Mouse (Mus musculus) heart, postnatal 0 days (tissue): ENCODE data around the gene Clic4. TPM values are rescaled to one million over a fixed set of nuclear protein-coding genes. Genes with fewer than 3 reads are reported as not detected.

Experiments
- ATAC-seq: fragments of 200-750 bp; cut with Nextera tagmentation; 2 replicates; pipeline ENCODE4 v1.8.0; 2017; ENCODE audit warnings: low read depth, moderate number of reproducible peaks, moderate library complexity; ENCODE audit not compliant: insufficient read depth
- DNase-seq: peaks from one replicate; pipeline ENCODE4 v3.0.0-alpha.2; 2016; ENCODE audit warnings: low spot score
- H3K27ac ChIP-seq: fragments of 300-500 bp; sonication (generic); 2 replicates; pipeline ENCODE4 v1.5.1; 2014; ENCODE audit warnings: low read depth, mild to moderate bottlenecking
- H3K27me3 ChIP-seq: fragments of 300-500 bp; sonication (generic); 2 replicates; pipeline ENCODE4 v1.6.1; 2014; ENCODE audit warnings: low read length, mixed read lengths; ENCODE audit not compliant: control insufficient read depth, insufficient read depth
- H3K36me3 ChIP-seq: fragments of 300-500 bp; sonication (generic); replicated peaks from 2 replicates; pipeline ENCODE4 v1.6.1; 2014; ENCODE audit warnings: low read length, mixed read lengths; ENCODE audit not compliant: control insufficient read depth, insufficient read depth
- H3K4me1 ChIP-seq: fragments of 300-500 bp; sonication (generic); 2 replicates; pipeline ENCODE4 v1.6.1; 2014; ENCODE audit warnings: antibody characterized with exemption; ENCODE audit not compliant: control insufficient read depth, insufficient read depth
- H3K4me2 ChIP-seq: fragments of 300-500 bp; sonication (generic); 2 replicates; pipeline ENCODE4 v1.6.1; 2014; ENCODE audit warnings: low read depth, mild to moderate bottlenecking, low read length, moderate library complexity
- H3K4me3 ChIP-seq: fragments of 300-500 bp; sonication (generic); 2 replicates; pipeline ENCODE4 v1.5.1; 2014; ENCODE audit warnings: low read depth, low read length
- H3K9ac ChIP-seq: fragments of 300-500 bp; sonication (generic); replicated peaks from 2 replicates; pipeline ENCODE4 v1.6.1; 2014; ENCODE audit warnings: low read depth, low read length, mixed read lengths
- H3K9me3 ChIP-seq: fragments of 300-500 bp; sonication (generic); replicated peaks from 2 replicates; pipeline ENCODE4 v1.6.1; 2016; ENCODE audit warnings: low read length; ENCODE audit not compliant: control insufficient read depth
- CTCF ChIP-seq: IDR thresholded peaks from 2 replicates; pipeline ENCODE4 v1.5.1; 2016; ENCODE audit warnings: antibody characterized with exemption, control low read depth, low read depth
- EP300 ChIP-seq: IDR thresholded peaks from 2 replicates; pipeline ENCODE4 v1.6.1; 2016; ENCODE audit warnings: antibody characterized with exemption, low read depth
- WGBS: fragments of 180-500 bp; shearing (Covaris S2); extraction: QIAGEN DNeasy Blood & Tissue Kit; methylation state at CpG from one replicate; pipeline ENCODE4 v1.1.7; 2014; 5-methylcytosine and 5-hydroxymethylcytosine counted together
- polyA plus RNA-seq: library from polyadenylated mRNA; unstranded; fragments of >200 nt; fragmentation: Nextera tagmentation; extraction: Ambion mirVana; gene quantifications from 2 replicates; pipeline ENCODE4 v1.2.1, GENCODE M21; 2015
- total RNA-seq: library from RNA; depleted of rRNA; stranded (reverse); fragments of >200 nt; gene quantifications from 2 replicates; pipeline ENCODE4 v1.2.3, GENCODE M21; 2014; ENCODE audit warnings: low replicate concordance

Clic4 gene
- total and polyA plus RNA-seq, 2 experiments from 2014 or later, result 235 to 239 TPM

GRCm38 (mm10) chr4:135254770-135255169 is 17.8 kb downstream of the Clic4 start:
- Histone ChIP-seq H3K9ac (peak overlapping the region; percentile 52), H3K4me1 (peaks cover 66% of the 10 kb centered on the region), H3K4me3 (no peak overlapping the region), H3K4me2 (peak overlapping the region; percentile 45), H3K9me3 (no peaks in the 10 kb centered on the region), H3K27ac (peak overlapping the region; percentile 99), H3K27me3 (no peaks in the 10 kb centered on the region), H3K36me3 (no peaks in the 10 kb centered on the region)
- TF ChIP-seq CTCF (no peak), EP300 (no peak)
- WGBS, result 3% methylated on average over 3 of the region's 3 CpGs
- ATAC-seq, result peak; percentile 88
- peak; percentile 96 for DNase-seq

- 6% methylated on average over 4 of the region's 4 CpGs for WGBS
- peak overlapping the region; percentile 99 for H3K27ac ChIP-seq
- H3K4me1 ChIP-seq, result peaks cover 63% of the 10 kb centered on the region
- no peaks in the 10 kb centered on the region for H3K36me3 ChIP-seq
- ATAC-seq, result peak; percentile 62
- H3K9me3 ChIP-seq, result no peaks in the 10 kb centered on the region
- peak overlapping the region; percentile 45 for H3K4me2 ChIP-seq
- DNase-seq, result peak; percentile 83
- TF ChIP-seq EP300 (peak; percentile 31), CTCF (no peak)
- no peaks in the 10 kb centered on the region for H3K27me3 ChIP-seq
- H3K9ac ChIP-seq, result peak overlapping the region; percentile 52
- H3K4me3 ChIP-seq, result no peak overlapping the region
Observed at GRCm38 (mm10) chr4:135254321-135254720, 18.3 kb downstream of the Clic4 start.

DNA sequence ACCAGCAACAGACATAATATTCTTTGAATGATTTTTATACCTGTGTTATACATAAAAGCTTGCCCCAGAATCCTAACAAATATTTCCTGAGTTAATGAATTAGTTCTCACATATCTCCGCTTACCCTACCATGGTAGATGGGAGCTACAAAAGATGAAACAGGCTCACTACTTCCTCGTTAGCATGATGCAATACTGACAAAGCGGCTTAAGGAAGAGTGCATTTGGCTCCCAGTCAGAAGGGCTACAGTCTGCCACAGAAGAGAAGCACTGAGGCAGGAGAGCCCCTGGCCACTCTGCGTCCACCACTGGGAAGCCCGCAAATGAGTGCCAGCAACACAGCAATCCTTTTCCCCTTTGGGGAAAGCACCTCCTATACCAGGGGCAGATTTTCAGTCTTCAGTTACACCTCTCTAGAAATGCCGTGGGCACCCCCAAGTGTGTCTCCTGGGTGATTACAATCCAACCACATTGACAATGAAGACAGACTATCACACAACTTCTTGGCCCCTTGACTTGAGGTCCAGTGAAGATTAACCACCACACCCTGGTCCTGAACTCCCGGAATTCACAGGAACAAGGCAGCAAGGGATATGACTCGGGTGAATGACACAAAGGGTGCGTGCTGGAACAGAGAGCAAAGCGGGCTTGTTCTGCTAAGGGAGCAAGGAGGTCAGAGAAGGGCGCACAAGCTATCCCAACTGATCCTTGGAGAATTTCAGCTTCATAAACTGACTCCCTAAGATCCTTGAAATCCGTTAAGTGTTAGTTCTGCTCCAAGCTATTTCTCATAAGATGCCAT is 19.2 kb downstream of the Clic4 start:
- Histone ChIP-seq H3K9ac (peak overlapping the region; percentile 52), H3K4me3 (no peak overlapping the region), H3K4me1 (peaks cover 56% of the 10 kb centered on the region), H3K27me3 (no peaks in the 10 kb centered on the region), H3K9me3 (no peaks in the 10 kb centered on the region), H3K27ac (peak overlapping the region; percentile 99), H3K36me3 (no peaks in the 10 kb centered on the region), H3K4me2 (0 out of 2 replicates have a peak overlapping the region, but pooled peaks have one; percentile 5)
- 72% methylated on average over 12 of the region's 12 CpGs for WGBS
- ATAC-seq (no peak), DNase-seq (no peak)
- TF ChIP-seq CTCF, result no peak
- no peak for TF ChIP-seq EP300

DNA sequence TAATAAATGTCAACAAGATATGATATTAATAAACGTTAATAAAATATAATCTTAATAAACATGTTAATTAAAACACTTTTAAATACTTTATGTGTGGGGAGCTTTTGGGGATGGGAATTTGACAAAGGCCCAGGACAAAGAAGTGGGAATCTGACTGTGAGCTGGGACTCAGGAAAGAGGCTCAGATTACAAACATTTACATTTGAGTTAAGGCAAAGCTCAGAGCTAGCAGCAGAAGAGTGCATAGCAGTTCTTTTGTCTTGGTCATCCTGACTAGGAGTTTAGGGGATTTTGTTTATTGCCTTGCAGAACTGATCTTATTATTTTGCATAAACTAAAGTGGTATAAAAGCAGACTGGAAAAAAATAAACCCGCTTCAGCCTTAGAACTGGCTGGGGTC is 20.8 kb downstream of the Clic4 start:
- Histone ChIP-seq H3K9me3 (no peaks in the 10 kb centered on the region), H3K36me3 (no peaks in the 10 kb centered on the region; the same call in 1 of the 2 replicates), H3K4me2 (no peak overlapping the region), H3K4me1 (peaks cover 50% of the 10 kb centered on the region), H3K9ac (no peak overlapping the region), H3K27ac (0 out of 2 replicates have a peak overlapping the region, but pooled peaks have one; percentile 28), H3K4me3 (no peak overlapping the region), H3K27me3 (no peaks in the 10 kb centered on the region)
- 59% methylated on average over 2 of the region's 2 CpGs for WGBS
- ATAC-seq (no peak), DNase-seq (no peak)
- TF ChIP-seq CTCF, result no peak
- no peak for TF ChIP-seq EP300

- no peaks in the 10 kb centered on the region for H3K9me3 ChIP-seq
- H3K9ac ChIP-seq, result no peak overlapping the region
- H3K27me3 ChIP-seq, result no peaks in the 10 kb centered on the region
- H3K4me1 ChIP-seq, result peaks cover 38% of the 10 kb centered on the region
- peak overlapping the region; percentile 64; the same call in 1 of the 2 replicates for H3K27ac ChIP-seq
- ATAC-seq, result no peak
- no peaks in the 10 kb centered on the region; the same call in 1 of the 2 replicates for H3K36me3 ChIP-seq
- TF ChIP-seq CTCF (no peak), EP300 (no peak)
- DNase-seq, result no peak
- 59% methylated on average over 9 of the region's 9 CpGs for WGBS
- no peak overlapping the region for H3K4me3 ChIP-seq
- H3K4me2 ChIP-seq, result no peak overlapping the region
Observed at GRCm38 (mm10) chr4:135248250-135249018, 24.2 kb downstream of the Clic4 start.
